Mouse (Mus musculus): ENCODE results near the gene BC061212.
"Not testable (repeated sequence)": the region's sequence is repeated elsewhere in the genome, so short reads cannot be mapped to it uniquely, and the experiment has no call there.

BC061212 gene

GRCm38 (mm10) chr5:94070445-94070844, at the start of gene BC061212:
BC061212 (minus strand) TSS chr5:94070545.
- DNase-seq: not testable (repeated sequence)

GRCm38 (mm10) chr5:94076085-94076484, 5.7 kb upstream of the BC061212 start, which contains the start of gene Gm6351:
Gm6351 (plus strand) TSS chr5:94076385.
- not testable (repeated sequence) for DNase-seq

Data from lung, postnatal 4 days (tissue).